Mouse (Mus musculus) adrenal gland, postnatal 25 days (tissue): ENCODE data around the gene March10. TPM values are rescaled to one million over a fixed set of nuclear protein-coding genes. Genes with fewer than 3 reads are reported as not detected.

ENCODE experiments used
- DNase-seq: peaks from one replicate; pipeline ENCODE4 v3.0.0; 2021; ENCODE audit warnings: mixed read lengths
- long read RNA-seq: library from polyadenylated mRNA; stranded (forward); transcript quantifications from one replicate; pipeline ENCODE4 v2.0.0, GENCODE M21; 2021
- total RNA-seq: library from RNA; stranded (reverse); gene quantifications from 2 replicates; pipeline ENCODE4 v1.2.3, GENCODE M21; 2021

The March10 gene
- not detected in 2 replicates for total RNA-seq
- long read RNA-seq, result 0 reads

DNA sequence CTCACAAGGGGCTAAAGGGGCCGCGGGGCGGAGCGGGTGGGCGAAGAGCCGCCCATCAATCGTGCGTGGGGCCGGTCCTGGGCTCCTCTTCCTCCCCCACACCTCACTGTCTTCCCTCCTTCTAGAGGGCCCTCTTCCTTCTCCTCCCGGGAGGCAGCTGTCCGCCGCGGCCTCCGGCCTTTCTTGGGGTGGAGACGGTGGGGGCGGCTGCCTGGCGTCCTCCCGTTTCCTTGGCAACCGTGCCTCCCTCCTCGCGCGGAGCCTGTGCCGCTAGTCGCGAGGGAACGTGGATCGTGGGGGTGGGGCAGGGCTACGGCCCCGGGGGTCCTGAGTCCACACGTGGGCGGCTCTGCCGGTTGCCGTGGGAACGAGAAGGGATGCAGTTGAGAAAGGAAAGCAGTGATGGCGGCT is at the start of gene March10:
Gene March10 (minus strand): TSS at position 239 of the 411 bp plus-strand sequence.
- DNase-seq, result peak; percentile 27

- DNase-seq, result no peak
Observed at GRCm38 (mm10) chr11:105506322-105506721, 49.8 kb upstream of the March10 start.

DNA sequence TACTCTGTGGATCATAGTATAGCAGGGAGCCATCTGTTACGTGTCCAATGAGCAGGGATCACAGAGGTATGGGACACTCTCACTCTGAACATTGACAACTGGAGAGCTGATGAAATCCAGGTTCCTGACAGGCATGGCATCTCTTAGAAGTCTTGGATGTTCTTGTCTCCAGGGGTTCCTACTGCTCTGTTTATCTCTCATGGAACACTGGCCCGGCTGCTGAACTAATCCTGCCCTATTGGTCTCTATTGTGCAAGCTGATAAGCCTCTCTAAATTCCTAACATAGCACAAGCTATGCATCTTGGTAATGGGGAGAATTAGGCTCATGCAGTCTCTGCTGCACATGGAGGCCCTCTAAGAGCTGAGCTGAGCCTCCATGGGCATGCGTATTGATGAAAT is 48.5 kb upstream of the March10 start:
- DNase-seq, result no peak

DNA sequence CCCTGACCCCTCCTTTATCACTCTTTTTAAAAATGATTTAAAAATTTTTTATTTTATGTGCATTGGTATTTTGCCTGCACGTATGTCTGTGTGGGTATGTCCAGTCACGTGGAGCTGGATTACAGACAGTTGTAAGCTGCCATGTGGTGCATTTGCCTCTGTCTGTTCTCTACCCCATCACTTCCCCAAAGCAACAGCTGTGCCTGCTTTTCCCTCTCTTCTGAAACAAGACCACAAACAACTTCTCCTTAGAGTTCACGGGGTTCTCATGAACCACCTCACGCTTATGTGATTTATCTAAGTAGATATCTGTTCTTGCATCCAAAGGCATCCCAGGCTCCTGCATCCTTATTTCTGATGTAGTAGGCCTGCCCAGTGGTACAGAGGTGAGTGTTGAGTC is 45.8 kb upstream of the March10 start:
- no peak for DNase-seq

- DNase-seq, result no peak
Observed at GRCm38 (mm10) chr11:105497505-105497904, 41.0 kb upstream of the March10 start.

DNA sequence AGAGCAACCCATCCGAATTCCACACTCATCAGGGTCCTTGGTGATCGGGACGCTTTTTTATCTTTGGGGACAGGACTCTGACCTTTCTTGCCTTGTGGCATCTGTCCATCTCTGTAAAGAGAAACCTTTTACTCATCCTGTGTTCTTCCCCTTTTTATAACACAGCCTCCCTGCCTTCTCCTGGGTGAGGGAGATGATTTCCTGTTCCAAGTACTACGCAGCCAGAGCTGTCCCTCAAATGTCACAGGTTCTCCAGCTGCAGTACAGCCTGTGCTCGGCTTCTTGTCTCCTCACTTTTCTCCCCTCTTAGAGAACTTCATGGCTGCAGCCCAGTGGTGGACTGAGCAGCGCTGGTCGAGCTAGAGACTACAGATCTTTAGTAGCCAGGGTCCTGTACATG is 40.1 kb upstream of the March10 start:
- DNase-seq, result no peak

- DNase-seq, result no peak
Observed at GRCm38 (mm10) chr11:105495591-105496270, 39.2 kb upstream of the March10 start.

DNA sequence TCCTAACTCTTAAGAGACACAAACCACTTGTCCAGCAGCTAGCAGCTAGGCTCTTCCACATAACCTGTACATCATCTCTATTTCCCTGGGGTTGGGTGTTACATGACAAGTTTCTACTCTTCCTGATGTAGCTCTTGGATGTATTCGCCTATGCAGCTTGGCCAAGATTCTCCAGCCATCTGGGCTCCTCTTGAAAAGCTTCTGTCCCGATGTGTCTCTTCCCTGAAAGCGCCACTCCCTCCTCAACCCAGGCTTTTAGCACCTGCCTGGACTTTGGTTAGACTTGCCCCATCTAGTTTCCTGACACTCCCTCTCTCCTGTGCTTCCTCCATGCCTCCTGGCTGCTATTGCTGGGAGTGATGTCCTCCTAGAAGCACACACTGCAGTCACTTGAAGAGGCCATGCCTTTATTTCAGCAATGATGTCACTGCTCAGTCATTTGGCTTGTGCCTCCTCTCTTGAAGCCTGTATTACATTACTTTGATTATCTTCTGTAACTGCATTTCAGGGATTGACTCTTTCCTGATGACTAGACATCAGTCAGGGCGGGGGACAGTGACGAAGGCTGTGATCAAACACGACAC is 38.3 kb upstream of the March10 start:
- DNase-seq, result no peak

DNA sequence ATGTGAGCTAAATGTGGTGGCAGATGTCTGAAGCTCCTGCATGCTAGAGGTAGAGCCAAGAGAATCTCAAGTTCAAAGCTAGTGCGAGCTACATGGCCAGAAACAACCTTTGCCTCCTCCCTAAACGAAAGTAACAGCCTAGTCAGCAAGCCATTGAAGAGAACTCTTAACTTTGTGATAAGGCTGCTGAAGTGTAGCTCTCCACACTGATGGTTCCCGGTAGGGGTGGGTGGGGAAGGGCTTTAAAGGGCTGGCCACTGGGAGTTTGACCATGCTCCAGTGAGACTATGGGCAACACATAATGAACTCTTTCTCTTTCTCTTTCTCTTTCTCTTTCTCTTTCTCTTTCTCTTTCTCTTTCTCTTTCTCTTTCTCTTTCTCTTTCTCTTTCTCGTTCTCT is 35.9 kb upstream of the March10 start:
- DNase-seq, result no peak

GRCm38 (mm10) chr11:105490971-105491370 is 34.4 kb upstream of the March10 start:
- no peak for DNase-seq

- DNase-seq, result no peak
Observed at GRCm38 (mm10) chr11:105485412-105485811, 28.9 kb upstream of the March10 start.

GRCm38 (mm10) chr11:105484993-105485392 is 28.5 kb upstream of the March10 start:
- no peak for DNase-seq

GRCm38 (mm10) chr11:105482747-105483146 is 26.2 kb upstream of the March10 start:
- no peak for DNase-seq

GRCm38 (mm10) chr11:105474746-105475145 is 18.2 kb upstream of the March10 start:
- no peak for DNase-seq

GRCm38 (mm10) chr11:105474352-105474736 is 17.8 kb upstream of the March10 start:
- DNase-seq, result no peak

- DNase-seq, result no peak
Observed at GRCm38 (mm10) chr11:105473716-105474351, 17.3 kb upstream of the March10 start.

- no peak for DNase-seq
Observed at GRCm38 (mm10) chr11:105472610-105473009, 16.1 kb upstream of the March10 start.

DNA sequence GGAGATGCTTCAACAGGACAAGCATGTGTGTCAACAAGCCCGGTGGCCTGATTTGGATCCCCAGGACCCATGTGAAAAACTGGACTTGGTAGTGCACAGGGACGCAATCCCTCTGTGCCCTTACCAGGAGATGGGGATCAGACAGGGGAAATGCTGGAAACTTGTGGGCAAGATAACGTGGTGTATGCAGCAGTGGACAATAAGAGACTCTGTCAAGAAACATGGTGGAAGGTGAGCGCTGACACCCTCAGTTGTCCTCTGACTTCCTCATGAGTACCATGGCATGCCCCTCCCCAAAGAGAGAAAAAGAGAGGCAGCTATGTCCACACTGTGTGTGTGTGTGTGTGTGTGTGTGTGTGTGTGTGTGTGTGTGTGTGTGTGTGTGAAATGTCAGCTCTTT is 14.4 kb upstream of the March10 start:
- no peak for DNase-seq

- DNase-seq, result no peak
Observed at GRCm38 (mm10) chr11:105469561-105469960, 13.0 kb upstream of the March10 start.

DNA sequence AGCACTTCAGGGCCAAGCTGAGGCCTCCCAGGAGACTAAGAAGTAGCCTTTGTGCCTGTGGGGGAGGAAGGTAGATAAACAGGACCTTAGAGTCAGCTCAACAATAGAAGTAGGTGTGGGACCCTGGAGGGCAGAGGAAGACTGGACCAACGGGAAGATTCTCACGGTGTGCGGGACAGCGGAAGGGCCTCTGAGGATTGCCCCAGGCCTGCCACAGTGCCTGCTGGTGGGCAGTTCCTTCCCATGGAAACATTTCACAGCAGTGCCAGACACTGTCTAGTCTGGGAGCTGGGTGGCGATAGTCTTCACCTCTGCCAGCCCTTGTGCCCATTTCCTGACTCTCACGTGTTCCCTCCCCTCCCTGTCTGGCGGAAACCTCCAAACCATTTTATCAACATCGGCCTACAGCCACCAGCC is 12.6 kb upstream of the March10 start:
- DNase-seq, result no peak

DNA sequence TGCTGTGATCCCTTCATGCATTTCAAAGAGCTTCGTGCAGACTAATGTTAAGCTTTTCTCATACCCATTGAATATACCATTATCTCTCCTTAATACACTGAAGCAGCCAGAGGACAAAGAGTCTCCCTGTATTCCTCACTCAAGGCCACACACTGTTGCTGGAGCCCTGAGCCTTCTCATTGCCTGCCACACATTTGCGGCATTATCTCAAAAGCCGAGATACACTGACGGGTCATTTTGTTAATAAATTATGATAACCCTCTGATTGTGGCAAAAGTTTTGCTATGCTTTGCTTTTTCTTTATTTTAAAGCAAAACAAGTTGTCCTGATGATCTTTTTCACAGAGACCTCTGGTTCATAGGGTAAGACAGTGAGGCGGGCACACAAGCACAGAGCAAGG is 11.9 kb upstream of the March10 start:
- DNase-seq, result no peak

- no peak for DNase-seq
Observed at GRCm38 (mm10) chr11:105467816-105468215, 11.3 kb upstream of the March10 start.

DNA sequence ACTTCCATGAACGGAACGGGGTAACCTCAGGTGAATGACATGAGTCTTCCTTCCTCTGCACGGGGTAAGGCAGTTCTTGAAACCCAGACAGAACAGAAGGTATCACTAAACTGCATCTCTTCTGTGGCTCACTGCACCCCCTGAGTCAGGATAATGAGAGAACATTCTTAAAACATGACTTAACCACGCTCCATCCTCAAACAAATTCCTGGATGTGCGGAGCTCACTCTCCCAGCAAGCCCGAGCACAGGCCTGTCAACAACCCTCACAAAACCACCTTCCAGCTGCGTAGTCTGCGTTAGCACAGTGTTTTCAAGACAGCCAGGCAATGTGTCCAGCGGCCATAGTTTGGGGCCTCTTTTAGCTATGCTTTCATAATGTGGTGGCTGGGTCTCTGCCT is 10.7 kb upstream of the March10 start:
- no peak for DNase-seq

GRCm38 (mm10) chr11:105466756-105467155 is 10.2 kb upstream of the March10 start:
- no peak for DNase-seq
